Mouse (Mus musculus) R1 (cell line): ENCODE measurements around the gene Chpf2.

ENCODE experiments used
- DNase-seq: peaks from one replicate; pipeline ENCODE4 v3.0.0-alpha.2; 2018; ENCODE audit warnings: low read depth, low spot score

Chpf2 gene

DNA sequence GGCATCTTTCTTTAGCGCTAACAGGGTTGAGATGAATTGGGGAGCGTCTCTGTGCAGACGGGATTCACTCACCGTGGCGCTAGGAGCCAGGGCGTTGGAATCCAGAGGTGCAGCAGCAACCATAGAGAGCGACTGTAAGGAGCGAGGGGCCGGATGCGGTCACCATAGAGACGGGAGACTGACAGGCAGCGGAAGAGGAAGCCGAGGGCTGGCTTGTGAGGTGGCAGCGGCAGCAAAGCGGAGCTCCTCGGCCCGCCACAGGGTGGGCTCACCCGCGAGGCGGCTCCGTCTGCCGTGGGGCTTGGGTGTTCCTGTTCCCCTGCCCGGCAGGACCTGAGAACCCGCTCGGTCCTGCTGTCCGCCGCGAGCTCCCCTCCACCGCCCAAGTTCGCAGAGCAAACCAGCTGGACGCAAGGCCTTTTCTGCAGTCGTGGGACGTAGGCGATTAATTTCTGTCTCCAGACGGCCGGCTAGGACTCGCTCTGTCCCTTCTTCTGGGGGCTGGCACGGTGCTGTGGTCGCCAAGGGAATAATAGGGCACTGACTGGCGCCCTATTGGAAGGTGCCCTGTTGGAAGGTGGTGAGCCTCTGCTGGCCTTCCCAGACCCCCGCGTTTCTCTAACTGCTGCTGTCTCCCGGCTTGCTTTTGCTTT, at the start of gene Chpf2:
Gene Chpf2, plus strand, starts transcription at position 195 of the 653 bp plus-strand sequence.
- DNase-seq, result peak; percentile 94

DNA sequence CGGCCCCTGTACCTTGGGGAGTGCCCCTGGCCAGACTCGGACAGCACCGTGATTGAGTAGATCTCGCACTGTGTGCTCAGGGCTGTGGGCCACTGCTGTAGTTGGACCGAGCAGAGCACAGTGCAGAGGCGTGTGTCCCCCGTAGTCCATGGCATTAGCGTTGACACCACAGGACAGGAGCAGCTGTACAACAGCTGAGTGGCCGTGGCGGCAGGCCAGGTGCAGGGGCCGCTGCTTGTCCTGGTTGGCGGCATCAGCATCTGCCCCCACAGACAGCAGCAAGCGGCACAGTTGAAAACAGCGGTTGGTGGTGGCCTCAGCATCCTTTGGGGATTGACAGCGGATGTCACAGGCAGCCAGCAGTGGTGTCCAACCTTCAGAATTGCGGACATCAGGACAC, 48.9 kb upstream of the Chpf2 start:
- DNase-seq, result no peak

DNA sequence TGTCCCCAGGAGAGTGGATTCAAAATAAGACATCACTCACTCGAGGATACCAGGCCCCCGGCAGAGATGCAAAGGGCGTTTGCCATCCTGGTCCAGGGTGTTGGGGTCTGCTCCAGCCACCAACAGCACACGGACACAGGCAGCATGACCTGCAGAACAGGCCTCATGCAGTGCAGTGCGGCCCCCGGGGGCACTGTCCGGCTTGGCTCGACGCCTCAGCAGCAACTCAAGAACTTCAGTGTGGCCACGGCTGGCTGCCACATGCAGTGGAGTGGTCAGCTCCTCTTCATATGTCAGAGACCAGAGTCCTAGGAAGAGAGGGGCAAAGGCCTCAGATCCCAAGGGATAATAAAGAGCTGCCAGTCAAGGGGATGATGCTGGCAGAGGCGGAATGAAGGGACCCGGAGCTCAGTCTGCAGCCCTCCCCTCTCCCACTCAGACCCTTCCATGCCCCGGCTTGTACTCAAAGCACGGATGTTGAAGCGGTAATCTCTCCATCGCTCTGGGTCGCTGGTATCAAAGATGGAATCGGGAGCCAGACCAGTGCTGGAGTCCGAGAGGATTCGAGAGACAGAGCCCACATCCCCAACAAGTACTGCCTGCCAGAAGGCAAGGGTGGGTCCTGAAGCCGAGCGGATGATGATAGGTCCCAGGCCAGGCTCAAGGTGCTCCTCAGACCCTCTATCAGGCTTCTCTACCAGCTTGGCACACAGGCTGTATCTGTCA, 46.8 kb upstream of the Chpf2 start:
- no peak for DNase-seq

DNA sequence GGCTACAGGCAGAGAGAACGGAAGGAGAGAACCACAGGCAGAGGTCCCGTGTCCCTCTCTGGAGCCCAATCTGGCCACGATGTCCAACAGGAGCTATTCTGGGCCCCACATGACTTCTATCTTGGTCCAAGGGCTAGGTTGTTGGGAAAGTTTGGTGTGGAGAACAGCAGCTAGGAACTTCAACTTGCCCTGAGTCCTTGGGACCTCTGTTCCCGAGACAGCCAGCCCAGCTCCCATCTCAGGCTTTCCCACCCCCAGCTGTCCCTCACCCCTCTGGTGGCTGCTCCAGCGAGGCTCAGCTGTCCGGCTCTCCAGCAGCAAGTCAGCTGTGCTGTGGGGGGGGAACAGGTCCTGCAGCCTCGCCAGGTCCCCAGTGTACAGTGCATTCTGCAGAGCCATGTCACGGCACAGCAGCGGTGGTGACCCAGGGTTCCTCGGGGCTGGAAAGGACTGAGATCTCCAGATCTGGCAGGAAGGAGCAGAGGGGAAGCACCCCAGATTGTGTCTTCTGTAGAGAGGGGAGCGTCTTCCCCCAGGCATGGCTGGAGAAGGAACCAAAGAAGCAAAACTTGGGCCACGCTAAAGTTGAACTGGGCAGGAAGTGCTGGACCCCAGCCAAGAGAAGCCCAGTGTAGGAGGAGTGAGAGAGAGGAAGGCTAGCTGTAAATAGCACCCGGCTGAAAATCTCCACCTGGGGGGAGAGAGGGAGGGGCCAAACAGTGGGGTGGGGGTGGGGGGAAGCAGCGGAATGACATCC, 46.0 kb upstream of the Chpf2 start, which contains the start of gene Asb10:
Gene Asb10, minus strand, starts transcription at position 592 of the 757 bp plus-strand sequence.
- DNase-seq, result no peak

DNA sequence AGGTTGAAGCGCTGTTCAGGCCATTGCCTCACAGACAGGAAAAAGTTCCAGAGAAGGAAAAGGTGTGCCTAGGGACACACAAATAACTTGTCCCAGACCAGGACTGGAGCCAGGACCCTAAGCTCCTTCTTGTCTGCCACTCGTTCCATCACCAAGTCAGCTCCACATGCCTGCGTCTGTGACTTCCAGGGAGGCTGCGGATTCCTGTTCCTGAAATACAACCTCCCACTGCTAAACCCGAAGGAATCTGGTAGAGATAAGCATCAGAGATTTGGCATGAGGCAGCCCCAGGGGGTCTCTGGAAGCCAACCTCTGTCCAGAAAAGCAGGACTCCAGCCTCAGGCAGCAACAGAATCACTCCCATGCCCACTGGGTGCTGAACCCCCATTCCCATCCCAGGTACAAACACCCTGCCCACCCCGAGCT, 45.4 kb upstream of the Chpf2 start:
- no peak for DNase-seq

DNA sequence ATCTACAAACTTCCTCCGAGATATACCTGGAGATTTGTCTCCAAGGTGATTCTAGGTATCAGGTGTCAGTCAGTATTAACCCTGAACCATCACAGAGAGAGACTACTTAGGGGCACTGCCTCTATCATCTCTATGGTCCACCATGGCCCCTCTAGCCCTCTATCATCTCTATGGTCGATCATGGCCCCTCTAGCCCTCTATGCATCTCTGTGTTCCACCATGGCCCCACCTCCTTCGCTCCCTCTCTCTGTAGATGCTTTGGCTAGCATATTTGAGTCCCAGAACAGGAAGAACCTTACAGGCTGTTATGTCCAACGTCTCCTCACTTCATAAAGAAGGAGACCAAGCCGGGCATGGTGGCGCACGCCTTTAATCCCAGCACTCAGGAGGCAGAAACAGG, 43.9 kb upstream of the Chpf2 start:
- peak; percentile 82 for DNase-seq

DNA sequence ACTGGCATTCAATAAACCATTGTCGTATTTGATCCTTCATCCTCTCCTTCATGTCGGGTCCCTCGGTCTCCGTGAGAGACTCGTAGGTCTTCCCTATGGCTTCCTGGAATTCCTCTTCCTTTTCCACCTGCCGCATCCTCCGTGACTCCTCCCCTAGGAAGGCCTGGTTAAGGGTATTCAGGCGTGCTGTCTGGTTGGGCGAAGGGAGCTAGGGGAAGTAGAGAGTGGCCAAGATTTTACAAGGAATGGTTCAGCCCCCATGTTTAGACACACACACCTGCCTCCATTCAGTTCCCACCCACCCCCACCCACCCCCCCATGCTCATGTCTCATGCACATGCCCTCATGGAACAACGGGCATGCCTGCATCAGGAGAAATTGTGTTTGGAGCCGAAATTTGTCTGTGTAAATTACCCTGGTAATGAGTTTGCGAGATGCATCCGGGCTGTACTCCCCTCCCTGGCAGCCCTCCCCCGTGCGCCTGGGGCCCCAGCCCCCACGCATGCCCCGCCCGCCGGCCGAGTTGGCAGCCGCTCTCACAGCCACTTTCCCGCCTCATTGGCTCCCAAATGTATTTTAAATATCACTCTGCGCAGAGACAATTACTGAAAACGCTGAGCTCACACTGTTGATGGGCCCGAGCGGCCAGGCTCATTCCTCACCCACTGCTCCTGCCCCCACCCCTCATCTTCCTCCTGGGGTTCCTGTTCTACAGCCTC, 35.8 kb upstream of the Chpf2 start:
- peak; percentile 38 for DNase-seq

DNA sequence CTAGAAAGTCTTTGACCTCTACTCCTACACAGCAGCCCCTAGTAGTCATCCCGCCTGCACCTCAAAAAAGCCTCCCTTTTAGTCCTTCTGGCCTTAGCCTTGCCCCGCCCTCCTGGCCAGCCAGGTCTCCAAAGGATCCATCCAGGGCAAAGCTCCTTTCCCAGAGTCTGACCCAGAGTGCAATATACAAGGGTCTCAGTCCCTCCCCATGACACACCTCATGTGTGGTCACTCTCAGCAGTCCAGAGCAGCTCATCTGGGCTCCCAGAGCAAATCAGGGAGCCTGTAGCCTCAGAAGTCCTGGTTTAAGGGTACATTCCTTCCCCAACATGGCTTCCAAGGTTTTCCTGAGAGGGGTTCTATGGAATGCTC, 35.2 kb upstream of the Chpf2 start:
- DNase-seq, result no peak

DNA sequence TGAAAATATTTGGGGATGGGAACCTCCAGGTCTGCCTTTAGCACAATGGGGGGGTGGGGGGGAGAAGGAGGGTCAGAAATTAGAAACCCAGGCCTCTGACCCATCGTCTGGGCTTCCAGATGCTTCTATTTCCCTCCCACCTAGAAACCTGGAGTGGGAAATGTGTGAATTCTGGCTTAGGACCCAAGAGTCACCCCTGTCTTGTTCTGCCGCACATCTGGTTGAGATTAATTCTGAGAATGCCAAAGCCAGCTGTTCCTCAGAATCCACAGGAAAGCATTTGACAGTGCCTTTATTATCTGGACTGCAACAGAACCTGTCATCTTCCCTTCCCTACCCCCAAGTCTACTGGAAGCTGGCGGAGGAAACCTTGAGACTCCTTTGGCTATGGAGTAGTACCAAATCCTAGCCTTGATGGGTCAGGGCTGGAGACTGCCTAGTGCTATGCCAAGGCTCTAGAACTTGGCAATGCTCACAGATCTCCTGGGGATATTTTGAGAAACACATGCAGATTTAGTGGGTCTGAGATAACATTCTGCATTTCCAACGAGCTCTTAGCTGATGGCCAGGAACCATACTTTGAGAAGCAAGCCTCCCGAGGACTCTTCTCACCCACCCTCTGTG, 32.8 kb upstream of the Chpf2 start:
- no peak for DNase-seq

DNA sequence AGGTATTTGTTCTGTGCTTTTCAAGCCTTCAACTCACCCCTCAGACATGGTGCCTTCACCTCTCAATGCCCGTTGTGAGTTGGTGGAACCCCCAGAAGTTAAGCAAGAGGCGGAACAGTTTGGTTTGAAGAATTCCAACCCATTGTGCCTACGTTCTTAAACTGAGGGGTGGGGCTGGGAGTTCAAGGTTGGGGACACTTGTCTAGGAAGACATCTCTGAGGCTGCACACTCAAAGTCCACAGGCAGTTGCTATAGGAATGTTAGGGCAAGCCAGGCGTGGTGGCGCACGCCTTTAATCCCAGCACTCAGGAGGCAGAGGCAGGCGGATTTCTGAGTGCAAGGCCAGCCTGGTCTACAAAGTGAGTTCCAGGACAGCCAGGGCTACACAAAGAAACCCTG, 31.2 kb upstream of the Chpf2 start:
- peak; percentile 55 for DNase-seq

DNA sequence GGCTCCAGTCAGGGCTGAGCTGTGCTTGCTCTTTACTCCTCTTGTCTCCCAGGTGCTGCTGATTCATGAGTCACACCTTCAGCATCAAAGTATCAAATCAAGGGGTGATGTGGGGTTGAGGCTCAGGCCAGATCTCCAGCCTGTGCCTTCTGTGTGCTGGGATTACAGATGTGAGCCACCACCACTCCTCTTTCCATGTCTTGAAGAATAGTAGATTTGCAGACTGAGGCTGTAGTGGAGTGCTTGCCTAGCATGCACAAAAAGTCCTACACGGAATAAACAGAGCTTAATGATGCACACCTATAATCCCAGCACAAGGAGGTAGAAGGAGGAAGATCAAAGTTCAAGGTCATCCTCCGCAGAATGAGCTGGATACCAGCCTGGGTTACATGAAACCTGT, 29.8 kb upstream of the Chpf2 start, which contains the start of gene 4931409K22Rik:
Gene 4931409K22Rik, minus strand, starts transcription at position 101 of the 400 bp plus-strand sequence.
- no peak for DNase-seq

DNA sequence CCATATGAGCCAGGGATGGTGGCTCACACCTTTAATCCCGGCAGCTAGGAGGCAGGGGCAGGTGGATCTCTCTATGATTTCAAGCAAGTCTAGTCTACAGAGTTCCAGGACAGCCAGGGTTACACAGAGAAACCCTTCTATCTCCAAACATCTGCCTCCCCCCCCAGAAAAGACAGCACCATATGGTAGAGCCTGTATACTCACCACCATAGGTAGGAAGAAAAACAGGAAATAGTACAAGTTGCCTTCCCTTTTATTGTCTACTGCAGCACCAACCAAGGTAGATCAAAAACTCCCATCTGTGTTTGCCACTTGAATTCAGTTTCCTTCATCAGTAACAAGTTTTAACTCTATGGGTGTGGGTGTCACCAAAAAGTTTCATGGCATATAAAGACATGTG, 10.6 kb upstream of the Chpf2 start:
- DNase-seq, result no peak

DNA sequence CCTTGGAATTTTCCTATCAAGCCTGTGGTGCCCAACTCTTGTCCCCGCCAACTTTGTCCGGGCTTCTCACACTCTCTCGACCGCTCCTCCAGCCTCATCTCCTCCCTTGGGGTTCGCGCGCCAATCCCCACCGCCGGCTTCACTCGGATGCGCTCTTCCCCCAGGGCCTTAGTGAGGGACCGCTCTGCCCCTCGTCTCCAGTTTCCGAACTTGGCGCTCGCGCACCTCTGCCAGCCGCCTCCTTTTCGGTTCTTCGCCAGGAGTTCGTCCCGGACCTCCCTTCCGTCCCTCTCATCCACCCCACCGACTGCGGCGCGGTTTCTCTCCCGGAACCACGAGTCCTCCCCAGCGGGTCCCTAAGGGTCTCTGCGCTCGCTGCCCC, 9.7 kb upstream of the Chpf2 start:
- DNase-seq, result peak; percentile 57

DNA sequence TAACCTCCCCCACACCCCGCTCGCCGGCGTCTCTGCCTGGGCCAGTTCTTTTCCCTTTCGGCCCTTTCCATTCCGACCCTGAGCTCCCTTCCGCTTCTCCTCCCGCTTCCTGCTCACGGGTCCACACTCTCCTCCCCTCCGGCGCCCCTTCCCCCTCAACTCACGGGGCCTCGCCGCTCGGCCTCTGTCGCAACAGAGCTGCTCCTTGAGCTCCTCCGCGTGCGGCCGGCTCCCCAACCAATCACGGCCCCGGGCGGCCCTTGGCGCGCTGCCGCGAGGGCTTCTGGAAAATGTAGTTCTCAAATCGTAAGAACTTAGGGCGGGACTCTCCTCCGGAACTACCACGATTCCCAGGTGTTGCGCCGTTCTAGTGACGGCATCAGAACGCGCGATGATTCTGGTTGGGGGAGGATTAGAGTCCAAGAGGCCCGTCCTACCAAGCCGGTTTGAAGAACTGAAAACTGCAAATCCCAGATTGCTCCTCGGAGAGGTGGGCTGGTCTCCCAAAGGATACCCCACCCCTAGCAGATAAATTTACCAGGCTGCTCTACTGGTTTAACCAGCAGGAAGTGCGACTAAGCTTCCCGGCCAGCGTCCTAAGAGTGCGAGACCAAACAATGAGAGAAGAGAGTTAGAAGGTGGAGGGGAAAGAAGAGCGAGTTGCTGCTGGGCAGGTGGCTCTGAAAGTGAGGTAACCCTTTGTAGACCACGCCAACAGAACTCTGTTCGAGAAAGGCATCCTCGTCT, 9.2 kb upstream of the Chpf2 start, which contains the start of gene Abcf2:
Gene Abcf2, minus strand, starts transcription at position 285 of the 747 bp plus-strand sequence.
- DNase-seq, result peak; percentile 100

DNA sequence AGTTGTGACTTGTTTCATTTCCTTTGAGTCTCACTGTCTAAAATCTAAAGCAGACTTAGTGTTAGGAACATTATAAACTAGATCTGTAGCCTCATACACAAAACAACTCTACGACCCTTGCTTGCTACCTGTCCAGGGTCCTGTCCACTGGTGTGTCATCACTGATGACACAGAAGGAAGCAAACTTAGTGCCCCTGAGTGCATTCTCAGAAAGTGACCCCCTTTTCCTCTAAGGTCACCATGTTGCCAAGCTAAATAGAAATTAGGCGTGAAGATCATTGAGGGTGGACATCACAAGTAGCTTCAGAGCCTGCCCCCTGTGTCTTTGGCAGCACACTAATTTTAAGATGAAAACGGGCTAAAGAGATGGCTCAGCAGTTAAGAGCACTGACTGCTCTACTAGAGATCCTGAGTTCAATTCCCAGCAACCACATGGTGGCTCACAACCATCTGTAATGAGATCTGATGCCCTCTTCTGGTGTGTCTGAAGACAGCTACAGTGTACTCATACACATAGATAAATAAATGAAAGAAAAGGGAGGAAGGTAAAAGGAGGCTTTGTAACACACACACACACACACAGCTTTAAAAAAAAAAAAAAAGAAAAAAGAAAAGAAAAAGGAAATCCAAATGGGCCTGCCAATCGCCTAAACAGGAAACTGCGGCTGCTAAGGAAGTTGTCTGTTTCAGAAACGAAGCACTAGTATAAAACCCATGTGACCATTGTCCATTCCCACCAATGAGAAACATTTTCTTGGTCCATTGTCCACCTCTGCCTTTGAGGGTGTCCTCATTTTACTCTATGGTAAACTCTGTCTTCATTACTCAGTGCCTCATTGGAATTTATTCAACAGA, 8.2 kb upstream of the Chpf2 start:
- DNase-seq, result no peak

DNA sequence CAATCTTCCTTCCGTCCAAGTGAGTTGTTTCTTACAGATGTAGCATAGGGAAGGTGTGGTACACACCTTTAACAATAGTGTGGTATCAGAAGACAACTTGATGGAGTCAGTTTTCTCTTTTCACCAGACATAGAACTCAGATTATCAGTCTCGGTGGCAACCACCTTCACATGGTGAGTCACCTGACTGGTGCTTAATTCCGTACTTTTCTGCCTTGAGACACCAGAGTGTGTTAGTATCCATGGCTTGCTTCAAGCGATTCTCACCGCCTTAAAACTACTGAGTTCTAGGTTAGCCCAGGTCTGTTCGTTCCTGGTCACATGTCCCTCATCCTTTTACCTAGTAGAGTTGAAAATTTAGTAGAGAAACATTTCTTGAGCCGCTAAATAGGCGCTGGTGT, 435 bp upstream of the Chpf2 start:
- no peak for DNase-seq

DNA sequence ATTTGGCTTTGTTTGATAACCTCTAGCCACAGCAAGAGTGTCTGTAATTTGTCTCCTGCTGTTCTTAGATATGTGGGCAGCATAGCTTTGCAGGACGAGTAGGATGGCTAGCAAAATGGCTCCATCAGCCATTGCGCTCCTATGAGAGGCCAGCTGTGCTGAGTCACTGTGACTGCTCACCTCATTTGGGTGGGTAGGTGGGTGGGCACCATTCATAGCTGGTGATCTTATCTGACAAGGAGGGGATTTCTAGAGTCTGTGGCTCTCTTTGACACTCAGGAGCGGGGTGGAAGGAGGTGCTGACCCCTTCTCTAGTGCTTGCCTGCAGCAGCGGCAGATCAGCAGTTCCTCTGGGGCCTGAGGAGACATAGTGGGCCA, 648 bp downstream of the Chpf2 start:
- DNase-seq, result no peak

DNA sequence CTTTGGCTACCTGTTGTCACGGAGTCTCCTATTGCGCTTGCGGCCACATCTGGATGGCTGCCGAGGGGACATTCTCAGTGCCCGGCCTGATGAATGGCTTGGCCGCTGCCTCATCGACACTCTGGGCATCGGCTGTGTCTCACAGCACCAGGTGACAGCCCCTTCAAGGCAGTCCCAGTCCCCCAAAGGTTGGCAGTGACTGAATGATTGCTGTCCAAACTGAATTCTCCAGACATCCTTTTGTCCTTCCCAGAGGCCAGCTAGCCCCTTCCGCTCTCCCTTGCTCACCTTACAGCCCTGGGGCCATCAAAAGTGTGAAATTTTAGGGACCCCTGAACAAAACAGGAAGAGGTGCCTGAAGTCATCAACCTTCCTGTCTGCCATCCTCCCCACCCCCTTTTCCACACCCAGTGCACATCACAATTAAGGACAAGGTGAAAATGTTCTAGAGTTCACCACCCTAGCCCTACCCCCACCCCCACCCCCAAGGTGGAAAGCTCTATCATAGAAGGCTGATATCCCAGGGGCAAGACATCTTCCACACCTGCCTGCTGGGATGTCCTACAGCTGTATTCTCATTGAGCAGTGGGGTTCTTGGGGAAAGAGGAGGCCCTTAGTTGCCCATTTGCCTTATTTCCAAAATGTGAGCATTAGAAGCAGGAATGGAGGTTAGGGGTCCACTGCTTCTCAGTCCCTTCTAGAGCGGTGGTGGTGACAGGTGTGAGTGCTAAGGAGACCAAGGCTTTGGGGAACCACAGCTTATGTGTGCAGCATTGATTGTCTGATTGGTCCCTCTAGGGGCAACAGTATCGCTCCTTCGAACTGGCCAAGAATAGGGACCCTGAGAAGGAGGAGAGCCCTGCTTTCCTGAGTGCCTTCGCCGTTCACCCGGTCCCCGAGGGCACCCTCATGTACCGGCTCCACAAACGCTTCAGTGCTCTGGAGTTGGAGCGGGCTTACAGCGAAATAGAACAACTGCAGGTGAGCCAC, 3.3 kb downstream of the Chpf2 start:
- no peak for DNase-seq
